Mouse (Mus musculus) neural tube, embryonic 11.5 days (tissue): ENCODE data around the gene Pcdh7. TPM values are rescaled to one million over a fixed set of nuclear protein-coding genes. Genes with fewer than 3 reads are reported as not detected.
A peak's percentile ranks its signal among the peaks of the same experiment; 100 is the strongest.
"Not testable (repeated sequence)": the region's sequence is repeated elsewhere in the genome, so short reads cannot be mapped to it uniquely, and the experiment has no call there.

Experiments
- ATAC-seq: fragments of 200-750 bp; cut with Nextera tagmentation; 2 replicates; pipeline ENCODE4 v1.8.0; 2017; ENCODE audit warnings: moderate number of reproducible peaks, mild to moderate bottlenecking, moderate TSS enrichment, moderate library complexity; ENCODE audit not compliant: insufficient read depth, low FRiP score, low TSS enrichment
- DNase-seq: peaks from one replicate; pipeline ENCODE4 v3.0.0-alpha.2; 2015; ENCODE audit warnings: low spot score
- H3K27ac ChIP-seq: fragments of 300-500 bp; sonication (generic); 2 replicates; pipeline ENCODE4 v1.5.1; 2014; ENCODE audit warnings: low read depth, mild to moderate bottlenecking, low read length
- H3K27me3 ChIP-seq: fragments of 300-500 bp; sonication (generic); 2 replicates; pipeline ENCODE4 v1.6.1; 2014; ENCODE audit warnings: mild to moderate bottlenecking, low read length, mixed read lengths; ENCODE audit not compliant: control insufficient read depth, insufficient read depth
- H3K36me3 ChIP-seq: fragments of 300-500 bp; sonication (generic); 2 replicates; pipeline ENCODE4 v1.6.1; 2014; ENCODE audit warnings: mild to moderate bottlenecking, low read length, moderate library complexity, mixed read lengths; ENCODE audit not compliant: control insufficient read depth, insufficient read depth
- H3K4me1 ChIP-seq: fragments of 300-500 bp; sonication (generic); 2 replicates; pipeline ENCODE4 v1.6.1; 2014; ENCODE audit warnings: low read length, mixed read lengths; ENCODE audit not compliant: control insufficient read depth, insufficient read depth
- H3K4me2 ChIP-seq: fragments of 300-500 bp; sonication (generic); 2 replicates; pipeline ENCODE4 v1.6.1; 2014; ENCODE audit warnings: low read depth, mild to moderate bottlenecking, moderate library complexity
- H3K4me3 ChIP-seq: fragments of 300-500 bp; sonication (generic); 2 replicates; pipeline ENCODE4 v1.5.1; 2014; ENCODE audit warnings: low read depth, low read length
- H3K9ac ChIP-seq: fragments of 300-500 bp; sonication (generic); 2 replicates; pipeline ENCODE4 v1.6.1; 2014; ENCODE audit warnings: mild to moderate bottlenecking, low read length
- H3K9me3 ChIP-seq: fragments of 300-500 bp; sonication (generic); 2 replicates; pipeline ENCODE4 v1.6.1; 2016; ENCODE audit warnings: low read length; ENCODE audit not compliant: control insufficient read depth
- WGBS: fragments of 180-500 bp; shearing (Covaris S2); extraction: QIAGEN DNeasy Blood & Tissue Kit; methylation state at CpG from one replicate; pipeline ENCODE4 v1.1.7; 2014; 5-methylcytosine and 5-hydroxymethylcytosine counted together
- polyA plus RNA-seq: library from polyadenylated mRNA; unstranded; fragments of >200 nt; fragmentation: Nextera tagmentation; extraction: Ambion mirVana; gene quantifications from 2 replicates; pipeline ENCODE4 v1.2.1, GENCODE M21; 2014

Pcdh7 gene
- polyA plus RNA-seq, 1 experiment from 2014 or later: 8.6 TPM

DNA sequence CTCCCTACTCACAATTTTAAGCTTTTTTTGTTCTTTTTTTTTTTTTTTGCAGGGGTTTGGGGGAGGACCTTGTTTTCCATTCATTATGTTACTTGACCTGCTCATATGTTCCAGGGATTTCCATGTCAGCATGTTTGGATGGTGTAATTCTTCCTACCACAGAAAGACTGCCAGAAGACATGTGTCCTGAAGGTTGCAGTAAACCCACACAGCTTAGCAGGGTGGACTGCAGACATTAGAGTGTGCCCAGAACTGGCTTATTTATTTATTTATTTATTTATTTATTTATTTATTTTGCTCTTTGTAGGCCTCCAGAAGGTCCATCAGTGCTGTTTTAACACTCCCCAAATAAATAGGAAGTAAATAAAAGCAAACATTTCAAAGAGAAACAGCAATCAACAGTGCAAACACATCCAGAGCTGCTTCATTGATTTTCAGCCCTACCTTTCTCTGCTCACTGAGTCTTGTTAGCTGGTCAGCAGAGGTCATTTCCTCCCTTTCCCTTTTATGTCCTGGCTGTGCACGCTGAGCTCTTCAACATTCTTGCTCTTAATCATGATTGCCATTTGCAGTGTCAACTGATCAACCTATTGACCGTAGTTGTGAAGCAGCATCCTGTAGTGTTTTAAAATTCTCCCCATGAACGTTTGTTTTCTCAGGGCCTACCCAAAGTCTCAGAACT, 401.3 kb downstream of the Pcdh7 start:
- Histone ChIP-seq H3K36me3 (no peaks in the 10 kb centered on the region), H3K4me1 (no peaks in the 10 kb centered on the region), H3K9me3 (no peaks in the 10 kb centered on the region), H3K4me3 (no peak overlapping the region), H3K27ac (no peak overlapping the region), H3K4me2 (no peak overlapping the region), H3K9ac (no peak overlapping the region), H3K27me3 (no peaks in the 10 kb centered on the region)
- ATAC-seq (no peak), DNase-seq (no peak)
- 24% methylated on average over 3 of the region's 3 CpGs for WGBS

DNA sequence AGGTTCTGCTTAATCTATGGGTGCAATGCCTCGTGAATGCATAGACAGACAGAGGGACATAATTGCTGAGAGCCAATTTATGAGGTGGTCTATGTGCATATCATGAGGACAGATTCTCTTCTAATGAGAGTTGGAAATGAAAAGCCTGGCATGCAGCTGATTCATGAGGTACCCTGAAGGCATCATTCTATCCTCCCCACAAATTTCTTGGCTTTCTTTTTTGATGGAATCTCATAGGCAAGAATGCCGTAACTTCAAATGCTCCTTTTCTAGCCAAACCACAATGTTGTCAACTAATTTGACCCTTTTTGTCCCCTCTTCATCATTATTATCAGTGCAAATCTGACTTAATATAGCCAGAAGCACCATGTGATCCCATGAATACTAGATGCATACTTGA, 426.1 kb downstream of the Pcdh7 start:
- no peaks in the 10 kb centered on the region for H3K9me3 ChIP-seq
- H3K27ac ChIP-seq: no peak overlapping the region
- H3K9ac ChIP-seq: no peak overlapping the region
- DNase-seq: no peak
- no peaks in the 10 kb centered on the region for H3K4me1 ChIP-seq
- H3K27me3 ChIP-seq: no peaks in the 10 kb centered on the region
- WGBS: 80% methylated on average over 2 of the region's 2 CpGs
- no peaks in the 10 kb centered on the region for H3K36me3 ChIP-seq
- no peak overlapping the region for H3K4me2 ChIP-seq
- H3K4me3 ChIP-seq: no peak overlapping the region
- ATAC-seq: no peak

DNA sequence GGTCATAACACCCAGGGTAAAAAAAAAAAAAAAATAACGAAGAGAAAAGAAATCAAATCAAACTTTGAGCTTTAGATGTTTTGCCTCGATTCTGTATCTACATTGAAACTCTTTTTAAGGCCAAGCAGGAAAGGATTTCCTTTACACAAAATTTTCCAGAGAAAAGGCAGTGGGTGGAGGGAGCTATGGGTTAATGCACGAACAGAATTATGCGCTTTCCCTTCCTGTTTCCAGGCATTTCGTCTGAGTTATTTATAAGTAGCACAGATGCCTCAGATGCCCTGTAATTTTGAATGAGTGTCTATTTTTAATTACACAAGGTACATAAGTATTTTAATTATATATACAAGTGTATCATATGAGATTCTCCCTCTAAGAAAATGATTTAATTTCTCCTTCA, 436.2 kb downstream of the Pcdh7 start:
- H3K9me3 ChIP-seq: no peaks in the 10 kb centered on the region
- no peak overlapping the region for H3K9ac ChIP-seq
- no peak for DNase-seq
- no peak overlapping the region for H3K4me3 ChIP-seq
- H3K27me3 ChIP-seq: no peaks in the 10 kb centered on the region
- H3K36me3 ChIP-seq: no peaks in the 10 kb centered on the region
- ATAC-seq: no peak
- no peak overlapping the region for H3K27ac ChIP-seq
- H3K4me2 ChIP-seq: no peak overlapping the region
- no peaks in the 10 kb centered on the region for H3K4me1 ChIP-seq
- 83% methylated on average over 5 of the region's 5 CpGs for WGBS

DNA sequence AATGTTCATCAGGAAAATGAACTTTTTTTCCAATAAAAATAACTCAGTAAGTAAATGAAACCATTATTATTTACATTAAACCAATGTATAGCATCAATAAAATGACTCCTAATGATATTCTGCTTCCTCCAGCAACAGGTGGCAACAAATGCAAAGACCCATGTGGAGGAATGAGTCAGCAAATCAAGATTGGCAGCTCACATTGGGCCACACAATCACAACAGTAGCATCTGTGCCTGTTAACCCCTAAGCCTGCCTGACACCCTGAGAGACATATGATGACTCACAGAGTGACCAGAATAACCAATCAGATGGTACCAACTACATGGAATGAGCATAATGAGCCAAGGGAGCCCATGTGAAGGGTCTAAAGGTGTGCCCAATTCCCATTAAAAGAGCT, 454.5 kb downstream of the Pcdh7 start:
- no peak overlapping the region for H3K4me3 ChIP-seq
- no peak overlapping the region for H3K9ac ChIP-seq
- H3K4me2 ChIP-seq: no peak overlapping the region
- no peak for DNase-seq
- no peaks in the 10 kb centered on the region for H3K27me3 ChIP-seq
- no peaks in the 10 kb centered on the region for H3K9me3 ChIP-seq
- no peaks in the 10 kb centered on the region for H3K36me3 ChIP-seq
- ATAC-seq: no peak
- no peak overlapping the region for H3K27ac ChIP-seq
- H3K4me1 ChIP-seq: no peaks in the 10 kb centered on the region

DNA sequence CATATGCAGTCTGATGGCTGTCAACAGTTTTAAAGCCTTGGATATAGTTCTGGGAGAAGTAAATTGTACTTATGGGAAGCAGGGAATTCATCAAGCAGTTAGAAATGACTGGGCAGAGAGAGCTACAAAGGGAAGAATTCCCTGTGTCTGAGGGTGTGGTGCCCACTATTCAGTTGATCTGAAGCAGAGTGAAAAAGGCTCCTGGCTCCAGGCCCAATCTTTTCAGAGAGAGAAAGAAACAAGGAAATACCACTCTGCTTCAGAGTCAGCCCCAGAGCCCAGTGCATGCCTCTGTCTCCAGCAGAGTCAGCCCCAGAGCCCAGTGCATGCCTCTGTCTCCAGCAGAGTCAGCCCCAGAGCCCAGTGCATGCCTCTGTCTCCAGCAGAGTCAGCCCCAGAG, 456.6 kb downstream of the Pcdh7 start:
- H3K27me3 ChIP-seq, ATAC-seq: not testable (repeated sequence)
- DNase-seq: peak; percentile 12

DNA sequence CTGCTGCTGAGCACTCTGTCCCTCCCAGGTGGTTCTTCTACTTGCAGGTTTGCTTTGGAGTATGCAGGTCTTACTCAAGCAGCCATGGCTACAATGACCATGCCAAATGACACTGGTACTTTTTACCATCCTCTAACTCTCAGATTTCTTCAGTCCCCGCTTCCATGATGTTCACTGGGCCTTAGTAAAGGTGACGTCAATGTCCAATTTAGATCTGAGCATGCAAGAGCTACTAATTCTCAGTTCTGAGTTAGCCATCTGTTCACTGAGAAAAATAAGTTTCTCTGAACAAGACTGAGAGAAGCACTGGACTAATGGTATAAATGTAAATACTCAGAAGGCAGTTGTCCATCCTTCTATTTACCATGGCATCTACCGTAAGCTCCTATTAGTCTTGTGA, 457.8 kb downstream of the Pcdh7 start:
- DNase-seq (no peak), ATAC-seq (no peak)
- H3K4me2 ChIP-seq: no peak overlapping the region
- H3K4me3 ChIP-seq: no peak overlapping the region
- H3K27ac ChIP-seq: no peak overlapping the region
- no peaks in the 10 kb centered on the region for H3K4me1 ChIP-seq
- 95% methylated on average over 3 of the region's 3 CpGs for WGBS
- H3K27me3 ChIP-seq: no peaks in the 10 kb centered on the region
- H3K9me3 ChIP-seq: no peaks in the 10 kb centered on the region
- no peaks in the 10 kb centered on the region for H3K36me3 ChIP-seq
- no peak overlapping the region for H3K9ac ChIP-seq

More for the DNA sequence above, 456.6 kb downstream of the Pcdh7 start:
- H3K27ac ChIP-seq, H3K4me3 ChIP-seq, H3K9ac ChIP-seq, H3K4me2 ChIP-seq, H3K4me1 ChIP-seq, H3K9me3 ChIP-seq, H3K36me3 ChIP-seq: not testable (repeated sequence)
